Mouse (Mus musculus) ES-Bruce4 (cell line): ENCODE data around the gene Spaca7. TPM values are rescaled to one million over a fixed set of nuclear protein-coding genes. Genes with fewer than 3 reads are reported as not detected.

ENCODE experiments used
- H3K27ac ChIP-seq: 2 replicates; pipeline ENCODE4 v1.5.1; 2012; ENCODE audit warnings: low read length, inconsistent platforms; ENCODE audit not compliant: insufficient read depth
- H3K27me3 ChIP-seq: 2 replicates; pipeline ENCODE4 v1.6.1; 2012; ENCODE audit warnings: mild to moderate bottlenecking, low read length, inconsistent platforms; ENCODE audit not compliant: control insufficient read depth, poor library complexity, insufficient read depth, severe bottlenecking
- H3K36me3 ChIP-seq: 2 replicates; pipeline ENCODE4 v1.6.1; 2012; ENCODE audit warnings: inconsistent platforms, mild to moderate bottlenecking, low read length, moderate library complexity; ENCODE audit not compliant: control insufficient read depth, poor library complexity, insufficient read depth, severe bottlenecking
- H3K4me1 ChIP-seq: one replicate; pipeline ENCODE4 v1.8.1; 2011; ENCODE audit warnings: low read length; ENCODE audit not compliant: control insufficient read depth, insufficient read depth
- H3K4me3 ChIP-seq: 2 replicates; pipeline ENCODE4 v1.5.1; 2011; ENCODE audit warnings: low read depth, mild to moderate bottlenecking, low read length
- H3K9ac ChIP-seq: 2 replicates; pipeline ENCODE4 v1.6.1; 2012; ENCODE audit warnings: low read depth, mild to moderate bottlenecking, inconsistent platforms; ENCODE audit not compliant: poor library complexity, severe bottlenecking
- H3K9me3 ChIP-seq: replicated peaks from 2 replicates; pipeline ENCODE4 v1.6.1; 2012; ENCODE audit warnings: mild to moderate bottlenecking, low read length, inconsistent platforms; ENCODE audit not compliant: control insufficient read depth, poor library complexity, insufficient read depth, severe bottlenecking
- CTCF ChIP-seq: IDR thresholded peaks from one replicate; pipeline ENCODE4 v1.8.1; 2011; ENCODE audit warnings: low read depth, low read length
- EP300 ChIP-seq: IDR thresholded peaks from 2 replicates; pipeline ENCODE4 v1.6.1; 2011; ENCODE audit warnings: low read depth, low read length; ENCODE audit not compliant: insufficient read depth
- POLR2A ChIP-seq: IDR thresholded peaks from one replicate; pipeline ENCODE4 v1.8.1; 2011; ENCODE audit warnings: low read length; ENCODE audit not compliant: insufficient read depth
- polyA plus RNA-seq: library from polyadenylated mRNA; stranded (reverse); fragments of >200 nt; gene quantifications from 2 replicates; pipeline ENCODE4 v1.2.4, GENCODE M21; 2011; ENCODE audit warnings: low read depth; ENCODE audit not compliant: missing spikeins, insufficient read depth, insufficient read length

Spaca7 gene
- polyA plus RNA-seq, 1 experiment: not detected

DNA sequence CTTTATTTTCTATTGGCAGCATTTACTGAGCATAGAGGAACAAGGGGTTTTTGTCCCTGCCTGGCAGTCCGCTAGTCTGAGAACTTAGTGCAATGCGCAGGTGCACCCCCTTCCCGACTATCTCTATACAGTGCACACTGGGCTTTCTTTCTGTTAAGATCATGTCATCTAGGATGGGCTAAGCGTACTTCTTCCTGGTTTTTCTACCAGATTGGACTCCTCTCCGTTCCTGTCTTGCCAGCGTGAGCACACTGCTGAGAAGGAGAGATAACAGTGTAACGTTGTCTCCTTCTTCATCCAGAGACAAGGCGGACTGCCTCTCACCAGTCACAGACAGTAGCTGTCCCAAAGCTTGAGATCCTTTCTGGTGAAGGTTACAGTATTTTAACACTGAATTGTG is 71.5 kb downstream of the Spaca7 start:
- Histone ChIP-seq H3K9me3 (no peaks in the 10 kb centered on the region), H3K27ac (no peak overlapping the region), H3K27me3 (no peaks in the 10 kb centered on the region), H3K4me3 (no peak overlapping the region), H3K9ac (no peak overlapping the region), H3K36me3 (peaks cover 21% of the 10 kb centered on the region), H3K4me1 (peaks cover 2% of the 10 kb centered on the region)
- TF ChIP-seq POLR2A: no peak
- TF ChIP-seq CTCF: no peak
- TF ChIP-seq EP300: no peak

GRCm38 (mm10) chr8:12644894-12645293 is 72.1 kb downstream of the Spaca7 start:
- Histone ChIP-seq H3K9ac (no peak overlapping the region), H3K27ac (no peak overlapping the region), H3K9me3 (no peaks in the 10 kb centered on the region), H3K4me3 (no peak overlapping the region), H3K27me3 (no peaks in the 10 kb centered on the region), H3K36me3 (peaks cover 20% of the 10 kb centered on the region), H3K4me1 (peaks cover 2% of the 10 kb centered on the region)
- TF ChIP-seq EP300 (no peak), CTCF (no peak), POLR2A (no peak)

DNA sequence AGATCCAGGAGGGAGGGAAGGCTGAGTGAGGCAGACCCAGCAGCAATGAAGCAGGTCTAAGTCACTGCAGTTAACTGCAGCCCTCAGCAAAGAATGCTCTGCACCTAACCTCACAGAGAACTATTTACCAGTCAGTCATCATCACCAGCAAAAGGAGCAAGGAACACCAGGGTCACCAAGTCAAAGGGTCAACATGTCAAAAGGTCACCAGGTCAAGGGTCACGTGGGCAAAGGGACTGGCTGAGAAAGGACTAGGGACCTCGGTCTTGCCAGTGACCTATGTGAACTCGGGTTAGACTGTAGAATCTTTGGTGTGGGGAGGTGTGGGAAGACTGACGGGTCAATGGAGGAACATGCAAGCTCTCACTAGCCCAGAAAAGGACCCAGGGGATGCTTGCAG is 73.7 kb downstream of the Spaca7 start:
- Histone ChIP-seq H3K9ac (no peak overlapping the region), H3K27ac (no peak overlapping the region), H3K4me1 (peaks cover 2% of the 10 kb centered on the region), H3K4me3 (no peak overlapping the region), H3K9me3 (no peaks in the 10 kb centered on the region), H3K36me3 (peaks cover 17% of the 10 kb centered on the region), H3K27me3 (no peaks in the 10 kb centered on the region)
- TF ChIP-seq EP300: no peak
- TF ChIP-seq POLR2A: no peak
- no peak for TF ChIP-seq CTCF

GRCm38 (mm10) chr8:12648951-12649350 is 76.1 kb downstream of the Spaca7 start:
- Histone ChIP-seq H3K4me1 (peaks cover 2% of the 10 kb centered on the region), H3K27ac (no peak overlapping the region), H3K4me3 (no peak overlapping the region), H3K9ac (no peak overlapping the region), H3K27me3 (no peaks in the 10 kb centered on the region), H3K36me3 (peaks cover 26% of the 10 kb centered on the region), H3K9me3 (no peaks in the 10 kb centered on the region)
- TF ChIP-seq POLR2A (no peak), EP300 (no peak), CTCF (no peak)

Other genes with a start within 250 kb of the Spaca7 start
- gene Sox1, start 177.7 kb upstream of the Spaca7 start, polyA plus RNA-seq: 0.37 and 0.50 TPM in 2 replicates
- gene Tubgcp3, start 99.2 kb downstream of the Spaca7 start, polyA plus RNA-seq: 36.4 and 44.4 TPM in 2 replicates
- gene Atp11a, start 184.0 kb downstream of the Spaca7 start, polyA plus RNA-seq: 58.5 TPM in 2 replicates